Mouse (Mus musculus) hindbrain, embryonic 11.5 days (tissue): ENCODE results near the gene Eif5b. TPM values are rescaled to one million over a fixed set of nuclear protein-coding genes. Genes with fewer than 3 reads are reported as not detected.

Experiments
- ATAC-seq: fragments of 200-750 bp; cut with Nextera tagmentation; 2 replicates; pipeline ENCODE4 v1.8.0; 2017; ENCODE audit warnings: mild to moderate bottlenecking, moderate TSS enrichment, moderate library complexity; ENCODE audit not compliant: low FRiP score
- DNase-seq: peaks from one replicate; pipeline ENCODE4 v3.0.0-alpha.2; 2015; ENCODE audit warnings: low spot score
- H3K27ac ChIP-seq: fragments of 300-500 bp; sonication (generic); 2 replicates; pipeline ENCODE4 v1.5.1; 2014; ENCODE audit warnings: mild to moderate bottlenecking, low read depth, low read length
- H3K27me3 ChIP-seq: fragments of 300-500 bp; sonication (generic); 2 replicates; pipeline ENCODE4 v1.6.1; 2014; ENCODE audit warnings: mild to moderate bottlenecking, low read length, moderate library complexity, mixed read lengths; ENCODE audit not compliant: control insufficient read depth, insufficient read depth
- H3K36me3 ChIP-seq: fragments of 300-500 bp; sonication (generic); 2 replicates; pipeline ENCODE4 v1.6.1; 2014; ENCODE audit warnings: mild to moderate bottlenecking, low read length, moderate library complexity, mixed read lengths; ENCODE audit not compliant: control insufficient read depth, insufficient read depth
- H3K4me1 ChIP-seq: fragments of 300-500 bp; sonication (generic); replicated peaks from 2 replicates; pipeline ENCODE4 v1.6.1; 2014; ENCODE audit warnings: low read length, mixed read lengths; ENCODE audit not compliant: control insufficient read depth, insufficient read depth
- H3K4me2 ChIP-seq: fragments of 300-500 bp; sonication (generic); replicated peaks from 2 replicates; pipeline ENCODE4 v1.6.1; 2014; ENCODE audit warnings: mild to moderate bottlenecking, low read depth, low read length
- H3K4me3 ChIP-seq: fragments of 300-500 bp; sonication (generic); 2 replicates; pipeline ENCODE4 v1.5.1; 2014; ENCODE audit warnings: low read depth, low read length
- H3K9ac ChIP-seq: fragments of 300-500 bp; sonication (generic); 2 replicates; pipeline ENCODE4 v1.6.1; 2014; ENCODE audit warnings: low read depth, low read length
- H3K9me3 ChIP-seq: fragments of 300-500 bp; sonication (generic); 2 replicates; pipeline ENCODE4 v1.6.1; 2016; ENCODE audit warnings: low read length; ENCODE audit not compliant: control insufficient read depth
- WGBS: fragments of 180-500 bp; shearing (Covaris S2); extraction: QIAGEN DNeasy Blood & Tissue Kit; methylation state at CpG from one replicate; pipeline ENCODE4 v1.1.7; 2014; 5-methylcytosine and 5-hydroxymethylcytosine counted together
- polyA plus RNA-seq: library from polyadenylated mRNA; unstranded; fragments of >200 nt; fragmentation: Nextera tagmentation; extraction: Ambion mirVana; gene quantifications from 2 replicates; pipeline ENCODE4 v1.2.1, GENCODE M21; 2014

Eif5b gene
- polyA plus RNA-seq, result 28.0 and 34.0 TPM in 2 replicates

GRCm38 (mm10) chr1:37997867-37998266 is at the start of gene Eif5b, which contains the start of gene Txndc9:
TSS of gene Eif5b (plus strand) at chr1:37998010.
TSS of gene Txndc9 (minus strand) at chr1:37997893.
- ATAC-seq, result peak; percentile 93
- WGBS, result under 1% methylated on average over 50 of the region's 50 CpGs
- H3K27ac ChIP-seq, result peak within 1 kb of the TSS; percentile 88

GRCm38 (mm10) chr1:37948906-37949305 is 48.9 kb upstream of the Eif5b start:
- Histone ChIP-seq H3K27ac (no peak overlapping the region), H3K4me2 (no peak overlapping the region), H3K9me3 (no peaks in the 10 kb centered on the region), H3K9ac (no peak overlapping the region), H3K27me3 (no peaks in the 10 kb centered on the region), H3K36me3 (no peaks in the 10 kb centered on the region), H3K4me1 (no peaks in the 10 kb centered on the region), H3K4me3 (no peak overlapping the region)
- no peak for DNase-seq
- ATAC-seq, result no peak
- 74% methylated on average over 2 of the region's 2 CpGs for WGBS

More at GRCm38 (mm10) chr1:37997867-37998266, at the start of gene Eif5b, which contains the start of gene Txndc9:
- peak within 1 kb of the TSS; percentile 96 for H3K4me3 ChIP-seq
- DNase-seq, result peak; percentile 96
- peaks cover 4% of the 10 kb centered on the region; the same call in 1 of the 2 replicates for H3K4me1 ChIP-seq
- H3K27me3 ChIP-seq, result no peaks in the 10 kb centered on the region
- no peaks in the 10 kb centered on the region for H3K9me3 ChIP-seq
- peak within 1 kb of the TSS; percentile 76 for H3K9ac ChIP-seq
- H3K4me2 ChIP-seq, result peak within 1 kb of the TSS; percentile 92
- H3K36me3 ChIP-seq, result peaks cover 9% of the 10 kb centered on the region; the same call in 1 of the 2 replicates

DNA sequence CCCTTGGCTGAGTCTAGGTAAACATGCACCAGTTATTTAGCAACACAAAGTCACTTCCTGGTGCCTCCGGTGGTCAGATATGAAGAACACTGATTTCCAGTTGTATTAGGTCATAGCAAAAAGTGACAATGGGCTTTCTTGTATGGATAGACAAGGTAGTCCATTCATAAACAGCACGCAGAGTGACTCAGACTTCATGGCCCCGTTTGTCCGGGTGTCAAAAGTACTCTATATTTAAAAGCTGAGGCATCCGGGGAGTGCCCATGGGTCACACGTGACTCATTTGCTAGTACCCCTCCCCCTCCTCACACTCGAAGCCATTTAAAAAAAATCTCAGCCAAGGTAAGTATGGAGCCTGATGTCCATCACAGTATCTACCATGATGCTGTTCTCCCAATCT is 43.0 kb upstream of the Eif5b start:
- DNase-seq, result no peak
- no peaks in the 10 kb centered on the region for H3K9me3 ChIP-seq
- no peaks in the 10 kb centered on the region for H3K4me1 ChIP-seq
- H3K4me2 ChIP-seq, result no peak overlapping the region
- no peaks in the 10 kb centered on the region for H3K27me3 ChIP-seq
- H3K4me3 ChIP-seq, result no peak overlapping the region
- ATAC-seq, result no peak
- H3K9ac ChIP-seq, result no peak overlapping the region
- no peak overlapping the region for H3K27ac ChIP-seq
- H3K36me3 ChIP-seq, result no peaks in the 10 kb centered on the region
- WGBS, result 86% methylated on average over 7 of the region's 7 CpGs

- Histone ChIP-seq H3K4me2 (no peak overlapping the region), H3K27ac (no peak overlapping the region), H3K9me3 (no peaks in the 10 kb centered on the region), H3K36me3 (no peaks in the 10 kb centered on the region), H3K9ac (no peak overlapping the region), H3K27me3 (no peaks in the 10 kb centered on the region), H3K4me3 (no peak overlapping the region), H3K4me1 (no peaks in the 10 kb centered on the region)
- WGBS, result 90% methylated on average over 2 of the region's 2 CpGs
- ATAC-seq, result no peak
- no peak for DNase-seq
Measured at GRCm38 (mm10) chr1:37955251-37955650, 42.6 kb upstream of the Eif5b start.

DNA sequence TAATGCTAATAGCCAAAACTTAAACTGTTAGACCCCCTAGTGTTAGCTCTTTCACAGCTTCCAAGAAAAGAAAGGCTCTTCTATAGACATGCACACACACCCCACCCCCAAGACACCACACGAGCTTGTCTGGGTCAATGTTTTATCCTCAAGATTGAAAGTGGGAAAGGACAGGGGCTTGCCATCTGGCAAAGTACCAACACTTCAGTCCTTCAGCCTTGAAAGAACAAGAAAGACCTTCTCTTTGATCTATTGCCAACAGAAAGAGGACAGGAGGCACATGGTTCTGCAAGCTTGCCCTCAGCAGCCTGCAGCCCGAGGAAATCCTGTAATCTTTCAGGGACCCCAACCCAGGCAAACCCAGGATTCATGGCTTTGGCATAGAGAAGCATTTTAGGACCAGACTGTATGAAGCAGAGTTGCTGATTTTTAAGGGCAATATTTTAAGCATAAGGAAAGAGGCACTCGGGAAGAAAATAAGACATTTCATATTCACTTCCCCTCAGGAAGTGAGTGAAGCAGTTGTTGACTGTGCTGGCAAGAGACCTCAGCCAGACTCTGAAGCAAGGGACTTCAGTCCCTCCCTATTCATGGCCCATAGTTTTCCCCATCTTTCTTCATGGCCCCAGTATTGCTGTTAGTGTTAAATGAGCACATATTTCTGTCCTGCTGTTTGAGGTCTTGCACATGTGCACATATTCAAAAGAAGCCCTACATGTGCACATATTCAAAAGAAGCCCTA is 40.9 kb upstream of the Eif5b start:
- Histone ChIP-seq H3K4me2 (no peak overlapping the region), H3K9ac (no peak overlapping the region), H3K36me3 (no peaks in the 10 kb centered on the region), H3K4me3 (no peak overlapping the region), H3K4me1 (no peaks in the 10 kb centered on the region), H3K27me3 (no peaks in the 10 kb centered on the region), H3K27ac (no peak overlapping the region), H3K9me3 (no peaks in the 10 kb centered on the region)
- 40% methylated on average over 3 of the region's 3 CpGs for WGBS
- DNase-seq (no peak), ATAC-seq (no peak)

- DNase-seq, result no peak
- H3K27me3 ChIP-seq, result no peaks in the 10 kb centered on the region
- no peak for ATAC-seq
- no peaks in the 10 kb centered on the region for H3K4me1 ChIP-seq
- H3K4me2 ChIP-seq, result no peak within 1 kb of the TSS
- H3K9ac ChIP-seq, result no peak within 1 kb of the TSS
- no peak within 1 kb of the TSS for H3K27ac ChIP-seq
- 88% methylated on average over 5 of the region's 5 CpGs for WGBS
- H3K4me3 ChIP-seq, result no peak within 1 kb of the TSS
- no peaks in the 10 kb centered on the region for H3K36me3 ChIP-seq
- H3K9me3 ChIP-seq, result no peaks in the 10 kb centered on the region
Measured at GRCm38 (mm10) chr1:37957659-37958058, 40.2 kb upstream of the Eif5b start, which contains the start of gene Lyg1. TSS of gene Lyg1 (minus strand) at chr1:37957759.

DNA sequence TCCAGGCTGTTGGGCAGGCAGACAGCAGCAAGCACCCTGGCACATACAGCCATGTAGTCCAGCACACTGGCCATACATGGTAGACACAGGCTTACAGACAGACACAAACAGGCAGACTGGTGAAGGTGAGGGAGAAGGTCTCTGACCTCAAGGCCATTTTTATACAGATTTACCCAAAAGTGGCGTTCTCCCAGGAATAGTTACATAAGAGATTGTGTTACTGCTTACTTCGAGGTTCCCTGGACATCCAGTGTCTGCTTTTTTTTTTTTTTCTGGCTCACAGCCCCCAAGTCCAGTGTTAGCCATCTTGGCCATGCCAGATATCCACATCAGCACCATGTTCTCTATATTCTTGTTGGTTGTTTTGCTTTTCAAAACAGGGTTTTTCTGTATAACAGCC is 39.3 kb upstream of the Eif5b start:
- DNase-seq (no peak), ATAC-seq (no peak)
- Histone ChIP-seq H3K4me2 (no peak overlapping the region), H3K27me3 (no peaks in the 10 kb centered on the region), H3K36me3 (no peaks in the 10 kb centered on the region), H3K27ac (no peak overlapping the region), H3K9me3 (no peaks in the 10 kb centered on the region), H3K4me3 (no peak overlapping the region), H3K4me1 (no peaks in the 10 kb centered on the region), H3K9ac (no peak overlapping the region)
- 83% methylated on average over 2 of the region's 2 CpGs for WGBS

DNA sequence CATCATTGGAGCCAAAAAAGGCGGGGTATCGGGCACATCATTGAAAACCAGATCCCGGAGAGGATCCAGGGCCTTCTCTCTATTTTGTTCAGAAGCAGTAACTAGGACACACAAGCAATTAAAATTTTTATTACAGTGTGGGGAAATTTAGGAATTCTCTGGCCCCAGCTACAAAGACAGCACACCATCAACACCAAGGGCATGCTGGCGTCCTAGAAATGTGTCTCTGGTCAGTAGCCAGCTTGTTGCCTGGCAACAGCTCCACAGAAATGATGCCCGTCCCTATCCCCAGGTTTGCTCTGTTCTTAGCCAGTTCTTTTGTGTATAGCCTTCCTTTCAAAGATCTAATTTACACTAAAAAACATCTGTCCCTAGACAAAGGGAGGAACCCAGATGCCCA is 38.3 kb upstream of the Eif5b start:
- Histone ChIP-seq H3K9me3 (no peaks in the 10 kb centered on the region), H3K27ac (no peak overlapping the region), H3K9ac (no peak overlapping the region), H3K4me2 (no peak overlapping the region), H3K27me3 (no peaks in the 10 kb centered on the region), H3K36me3 (no peaks in the 10 kb centered on the region), H3K4me1 (no peaks in the 10 kb centered on the region), H3K4me3 (no peak overlapping the region)
- no peak for DNase-seq
- WGBS, result 64% methylated on average over 5 of the region's 5 CpGs
- no peak for ATAC-seq

DNA sequence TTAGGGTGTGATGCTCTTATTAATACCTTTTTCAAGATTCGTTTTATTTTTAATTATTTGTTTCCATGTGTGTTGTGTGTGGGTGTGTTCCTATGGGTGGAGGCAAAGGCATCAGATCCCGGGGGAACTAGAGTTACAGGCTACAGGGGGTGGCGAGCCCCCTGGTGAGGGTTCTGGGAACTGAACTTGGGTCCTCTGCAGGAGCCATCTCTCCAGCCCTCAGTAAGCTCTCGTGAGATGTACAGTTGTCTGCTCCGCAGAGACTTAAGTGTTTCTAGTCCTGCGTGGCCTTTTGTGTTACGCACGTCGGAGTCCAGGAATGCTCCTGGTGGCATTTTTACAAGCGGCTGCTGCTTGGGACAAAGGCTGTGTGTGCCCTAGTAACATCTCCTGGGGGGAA is 32.2 kb upstream of the Eif5b start:
- H3K27ac ChIP-seq, result no peak overlapping the region
- no peaks in the 10 kb centered on the region for H3K4me1 ChIP-seq
- H3K4me2 ChIP-seq, result no peak overlapping the region
- ATAC-seq (no peak), DNase-seq (no peak)
- WGBS, result 66% methylated on average over 10 of the region's 10 CpGs
- no peaks in the 10 kb centered on the region for H3K36me3 ChIP-seq
- H3K9ac ChIP-seq, result no peak overlapping the region
- H3K4me3 ChIP-seq, result no peak overlapping the region
- no peaks in the 10 kb centered on the region for H3K27me3 ChIP-seq
- H3K9me3 ChIP-seq, result no peaks in the 10 kb centered on the region
